Mouse (Mus musculus) fibroblast of lung, adult 2 months (primary cell): ENCODE results near the gene Sco1.

Experiments used
- DNase-seq: peaks from one replicate; pipeline ENCODE4 v3.0.0-alpha.2; 2011; ENCODE audit warnings: low read depth

Gene Sco1

GRCm38 (mm10) chr11:67043007-67043406 lies 9.5 kb upstream of the Sco1 start:
- DNase-seq = no peak

GRCm38 (mm10) chr11:67044959-67045358 lies 7.5 kb upstream of the Sco1 start:
- no peak for DNase-seq

- no peak for DNase-seq
These were observed 5.3 kb upstream of the Sco1 start for GRCm38 (mm10) chr11:67047199-67047598.

GRCm38 (mm10) chr11:67048496-67048895 lies 4.0 kb upstream of the Sco1 start:
- no peak for DNase-seq

GRCm38 (mm10) chr11:67049256-67049655 lies 3.2 kb upstream of the Sco1 start:
- DNase-seq = no peak

- DNase-seq = no peak
These were observed 672 bp upstream of the Sco1 start for GRCm38 (mm10) chr11:67051676-67052320.

GRCm38 (mm10) chr11:67054754-67055365 lies 2.4 kb downstream of the Sco1 start:
- no peak for DNase-seq

- no peak for DNase-seq
These were observed 8.8 kb downstream of the Sco1 start for GRCm38 (mm10) chr11:67061311-67061710.

GRCm38 (mm10) chr11:67062726-67063125 lies 10.3 kb downstream of the Sco1 start:
- no peak for DNase-seq

GRCm38 (mm10) chr11:67067741-67068140 lies 15.3 kb downstream of the Sco1 start:
- DNase-seq = no peak

GRCm38 (mm10) chr11:67072615-67073130 lies 20.2 kb downstream of the Sco1 start:
- DNase-seq = no peak

- no peak for DNase-seq
These were observed 22.6 kb downstream of the Sco1 start for GRCm38 (mm10) chr11:67075036-67075435.

GRCm38 (mm10) chr11:67076781-67077180 lies 24.3 kb downstream of the Sco1 start:
- no peak for DNase-seq

GRCm38 (mm10) chr11:67077435-67077834 lies 25.0 kb downstream of the Sco1 start:
- DNase-seq = no peak

GRCm38 (mm10) chr11:67078000-67078399 lies 25.5 kb downstream of the Sco1 start, which contains the start of gene Myh3:
Gene Myh3 (plus strand): TSS chr11:67078300.
- DNase-seq = no peak

GRCm38 (mm10) chr11:67078888-67079287 lies 26.4 kb downstream of the Sco1 start:
- no peak for DNase-seq

- DNase-seq = no peak
These were observed 27.3 kb downstream of the Sco1 start for GRCm38 (mm10) chr11:67079740-67080139.

GRCm38 (mm10) chr11:67080168-67080567 lies 27.7 kb downstream of the Sco1 start:
- DNase-seq = no peak

- DNase-seq = no peak
These were observed 28.7 kb downstream of the Sco1 start for GRCm38 (mm10) chr11:67081125-67081649.

GRCm38 (mm10) chr11:67082188-67082587 lies 29.7 kb downstream of the Sco1 start:
- DNase-seq = no peak

- DNase-seq = no peak
These were observed 30.3 kb downstream of the Sco1 start for GRCm38 (mm10) chr11:67082793-67083192.

- DNase-seq = no peak
These were observed 30.8 kb downstream of the Sco1 start for GRCm38 (mm10) chr11:67083239-67083638.

GRCm38 (mm10) chr11:67083712-67084340 lies 31.4 kb downstream of the Sco1 start:
- DNase-seq = no peak
